Mouse (Mus musculus): Measurements from ENCODE around the gene Sorbs1. TPM values are rescaled to one million over a fixed set of nuclear protein-coding genes. Genes with fewer than 3 reads are reported as not detected.

Sorbs1 gene
- polyA plus RNA-seq, 1 experiment from 2014 or later = 74.4 TPM

- DNase-seq (ENCODE audit: low spot score) = no peak
- H3K9me3 ChIP-seq = no peaks in the 10 kb centered on the region
- H3K4me3 ChIP-seq = no peak overlapping the region
- 0 out of 2 replicates have a peak, but pooled peaks cover 19% of the 10 kb centered on the region for H3K4me1 ChIP-seq (replicated peaks)
- no peaks in the 10 kb centered on the region for H3K36me3 ChIP-seq
- H3K27me3 ChIP-seq (ENCODE audit: insufficient read depth, poor library complexity, severe bottlenecking) = no peaks in the 10 kb centered on the region
- WGBS = 84% methylated on average over 2 of the region's 2 CpGs
- no peak overlapping the region for H3K27ac ChIP-seq
Observed at GRCm38 (mm10) chr19:40407186-40407585, 106.4 kb downstream of the Sorbs1 start.

GRCm38 (mm10) chr19:40406661-40407060, 106.9 kb downstream of the Sorbs1 start:
- H3K4me1 ChIP-seq (replicated peaks) = 0 out of 2 replicates have a peak, but pooled peaks cover 19% of the 10 kb centered on the region
- WGBS = 97% methylated on average over 8 of the region's 8 CpGs
- DNase-seq (ENCODE audit: low spot score) = no peak
- H3K4me3 ChIP-seq = no peak overlapping the region
- H3K36me3 ChIP-seq = no peaks in the 10 kb centered on the region
- H3K9me3 ChIP-seq = no peaks in the 10 kb centered on the region
- H3K27me3 ChIP-seq (ENCODE audit: insufficient read depth, poor library complexity, severe bottlenecking) = no peaks in the 10 kb centered on the region
- H3K27ac ChIP-seq = no peak overlapping the region

- Histone ChIP-seq H3K36me3 (no peaks in the 10 kb centered on the region), H3K27ac (peak overlapping the region; percentile 45; the same call in 1 of the 2 replicates), H3K27me3 (ENCODE audit: insufficient read depth, poor library complexity, severe bottlenecking) (no peaks in the 10 kb centered on the region), H3K4me3 (no peak overlapping the region), H3K9me3 (no peaks in the 10 kb centered on the region), H3K4me1 (replicated peaks) (0 out of 2 replicates have a peak, but pooled peaks cover 19% of the 10 kb centered on the region)
- DNase-seq (ENCODE audit: low spot score) = no peak
- 76% methylated on average over 11 of the region's 11 CpGs for WGBS
Observed at GRCm38 (mm10) chr19:40405808-40406207, 107.8 kb downstream of the Sorbs1 start.

- no peaks in the 10 kb centered on the region for H3K27me3 ChIP-seq (ENCODE audit: insufficient read depth, poor library complexity, severe bottlenecking)
- WGBS = 80% methylated on average over 2 of the region's 2 CpGs
- no peak overlapping the region for H3K27ac ChIP-seq
- 0 out of 2 replicates have a peak, but pooled peaks cover 13% of the 10 kb centered on the region for H3K4me1 ChIP-seq (replicated peaks)
- H3K4me3 ChIP-seq = no peak overlapping the region
- H3K9me3 ChIP-seq = no peaks in the 10 kb centered on the region
- DNase-seq (ENCODE audit: low spot score) = no peak
- no peaks in the 10 kb centered on the region for H3K36me3 ChIP-seq
Observed at GRCm38 (mm10) chr19:40404582-40404981, 109.0 kb downstream of the Sorbs1 start.

GRCm38 (mm10) chr19:40403999-40404398, 109.6 kb downstream of the Sorbs1 start:
- Histone ChIP-seq H3K4me3 (no peak overlapping the region), H3K27ac (no peak overlapping the region), H3K27me3 (ENCODE audit: insufficient read depth, poor library complexity, severe bottlenecking) (no peaks in the 10 kb centered on the region), H3K4me1 (replicated peaks) (0 out of 2 replicates have a peak, but pooled peaks cover 13% of the 10 kb centered on the region), H3K9me3 (no peaks in the 10 kb centered on the region), H3K36me3 (no peaks in the 10 kb centered on the region)
- no peak for DNase-seq (ENCODE audit: low spot score)
- WGBS = 91% methylated on average over 4 of the region's 4 CpGs

GRCm38 (mm10) chr19:40402155-40402963, 111.2 kb downstream of the Sorbs1 start:
- H3K27ac ChIP-seq = no peak overlapping the region
- no peaks in the 10 kb centered on the region for H3K9me3 ChIP-seq
- DNase-seq (ENCODE audit: low spot score) = no peak
- H3K27me3 ChIP-seq (ENCODE audit: insufficient read depth, poor library complexity, severe bottlenecking) = no peaks in the 10 kb centered on the region
- 0 out of 2 replicates have a peak, but pooled peaks cover 13% of the 10 kb centered on the region for H3K4me1 ChIP-seq (replicated peaks)
- H3K4me3 ChIP-seq = no peak overlapping the region
- H3K36me3 ChIP-seq = 0 out of 2 replicates have a peak, but pooled peaks cover 6% of the 10 kb centered on the region
- 90% methylated on average over 15 of the region's 15 CpGs for WGBS

GRCm38 (mm10) chr19:40401213-40401612, 112.4 kb downstream of the Sorbs1 start:
- 0 out of 2 replicates have a peak, but pooled peaks cover 6% of the 10 kb centered on the region for H3K36me3 ChIP-seq
- WGBS = 91% methylated on average over 7 of the region's 7 CpGs
- peaks cover 14% of the 10 kb centered on the region; the same call in 1 of the 2 replicates for H3K4me1 ChIP-seq (replicated peaks)
- no peak for DNase-seq (ENCODE audit: low spot score)
- no peak overlapping the region for H3K4me3 ChIP-seq
- no peak overlapping the region for H3K27ac ChIP-seq
- no peaks in the 10 kb centered on the region for H3K27me3 ChIP-seq (ENCODE audit: insufficient read depth, poor library complexity, severe bottlenecking)
- no peaks in the 10 kb centered on the region for H3K9me3 ChIP-seq

- Histone ChIP-seq H3K4me1 (replicated peaks) (peaks cover 16% of the 10 kb centered on the region), H3K27ac (no peak overlapping the region), H3K27me3 (ENCODE audit: insufficient read depth, poor library complexity, severe bottlenecking) (no peaks in the 10 kb centered on the region), H3K4me3 (no peak overlapping the region), H3K36me3 (0 out of 2 replicates have a peak, but pooled peaks cover 6% of the 10 kb centered on the region), H3K9me3 (no peaks in the 10 kb centered on the region)
- DNase-seq (ENCODE audit: low spot score) = no peak
- 80% methylated on average over 11 of the region's 11 CpGs for WGBS
Observed at GRCm38 (mm10) chr19:40400426-40401030, 113.1 kb downstream of the Sorbs1 start.

GRCm38 (mm10) chr19:40395757-40396661, 117.6 kb downstream of the Sorbs1 start:
- 71% methylated on average over 14 of the region's 14 CpGs for WGBS
- no peaks in the 10 kb centered on the region for H3K27me3 ChIP-seq (ENCODE audit: insufficient read depth, poor library complexity, severe bottlenecking)
- no peaks in the 10 kb centered on the region for H3K9me3 ChIP-seq
- DNase-seq (ENCODE audit: low spot score) = no peak
- H3K36me3 ChIP-seq = 0 out of 2 replicates have a peak, but pooled peaks cover 6% of the 10 kb centered on the region
- no peak overlapping the region for H3K4me3 ChIP-seq
- H3K4me1 ChIP-seq (replicated peaks) = peaks cover 17% of the 10 kb centered on the region
- peak overlapping the region; percentile 36 for H3K27ac ChIP-seq

- Histone ChIP-seq H3K9me3 (no peaks in the 10 kb centered on the region), H3K27me3 (ENCODE audit: insufficient read depth, poor library complexity, severe bottlenecking) (no peaks in the 10 kb centered on the region), H3K4me3 (no peak overlapping the region), H3K27ac (peak overlapping the region; percentile 36), H3K4me1 (replicated peaks) (peaks cover 14% of the 10 kb centered on the region), H3K36me3 (0 out of 2 replicates have a peak, but pooled peaks cover 6% of the 10 kb centered on the region)
- WGBS = 89% methylated on average over 12 of the region's 12 CpGs
- DNase-seq (ENCODE audit: low spot score) = no peak
Observed at GRCm38 (mm10) chr19:40395321-40395695, 118.3 kb downstream of the Sorbs1 start.

- Histone ChIP-seq H3K4me1 (replicated peaks) (peaks cover 14% of the 10 kb centered on the region), H3K27ac (peak overlapping the region; percentile 36; the same call in 1 of the 2 replicates), H3K9me3 (no peaks in the 10 kb centered on the region), H3K36me3 (0 out of 2 replicates have a peak, but pooled peaks cover 6% of the 10 kb centered on the region), H3K27me3 (ENCODE audit: insufficient read depth, poor library complexity, severe bottlenecking) (no peaks in the 10 kb centered on the region), H3K4me3 (no peak overlapping the region)
- no peak for DNase-seq (ENCODE audit: low spot score)
- WGBS = 82% methylated on average over 10 of the region's 10 CpGs
Observed at GRCm38 (mm10) chr19:40394555-40395320, 118.8 kb downstream of the Sorbs1 start.
